ENCODE assay signal across 8 mouse cellular contexts in genomic region chr13:19636131-19636530, GRCm38 (mm10). TPM values are rescaled to one million over a fixed set of nuclear protein-coding genes. Genes with fewer than 3 reads are reported as not detected.
A peak's percentile ranks its signal among the peaks of the same experiment; 100 is the strongest.
DNase-seq lines count a peak whose midpoint lies in the region; ATAC-seq and TF ChIP-seq lines count a peak whose summit lies in the region.
"Had no signal": no experiment of that assay in that cellular context is flagged by ENCODE, and none has a peak within 500 bp of the region (broad histone marks: within the 10 kb centered on the region; RNA-seq: fewer than 3 reads in every experiment).

No protein-coding gene starts in this region.

- DNase-seq in kidney, adult 9 months = peak; percentile 19
- no peak for DNase-seq in kidney, adult 11 months
- no peak for DNase-seq in Patski (ENCODE audit: low read depth, low spot score)
- DNase-seq in kidney, postnatal 10 days = peak; percentile 49
- no peak for DNase-seq in yolk sac, embryonic 10.5 days (ENCODE audit: low spot score)

- no peak for TF ChIP-seq POLR2A in ES-Bruce4 (IDR thresholded peaks at IDR 0.05; ENCODE audit: insufficient read depth, low read length)

- no peaks in the 10 kb centered on the region for H3K9me3 ChIP-seq in ES-Bruce4 (replicated peaks; ENCODE audit: control insufficient read depth, insufficient read depth, low read length, poor library complexity, severe bottlenecking)
- H3K9me3 ChIP-seq: heart, embryonic 15.5 days had no signal

- no peak for TF ChIP-seq EP300 in ES-Bruce4 (IDR thresholded peaks at IDR 0.05; ENCODE audit: insufficient read depth, low read depth, low read length)

- in situ Hi-C loops in Patski (cut with MboI; ENCODE audit: low pct_unique_long_range_greater_than_20kb) = loop anchor here (25.0 kb wide), 1 partner anchor 174 kb away; no protein-coding TSS in a partner anchor

- no peaks in the 10 kb centered on the region for H3K36me3 ChIP-seq in ES-Bruce4 (ENCODE audit: control insufficient read depth, insufficient read depth, low read length, poor library complexity, severe bottlenecking)
- H3K36me3 ChIP-seq: heart, embryonic 15.5 days had no signal

- CTCF ChIA-PET in Patski (lab: Charles Lee) = interaction anchor here (0.8 to 5.8 kb wide), 5 partner anchors 8 to 271 kb away, joined by 3 to 45 read pairs (median 10); partner anchors contain the start of gene Epdr1

- TF ChIP-seq CTCF in ES-Bruce4 (IDR thresholded peaks at IDR 0.05; ENCODE audit: low read depth, low read length) = peak; percentile 13
- peak; percentile 88 for TF ChIP-seq CTCF in Patski (IDR thresholded peaks at IDR 0.05)

- no peaks in the 10 kb centered on the region for H3K4me1 ChIP-seq in ES-Bruce4 (ENCODE audit: control insufficient read depth, insufficient read depth, low read length)
- H3K4me1 ChIP-seq: heart, embryonic 15.5 days had no signal

- POLR2A ChIA-PET in Patski (lab: Charles Lee) = interaction anchor here (1.1 kb wide), 1 partner anchor 16 kb away, joined by 3 read pairs; the partner anchor contains the start of gene Epdr1

- peak; percentile 67 for ATAC-seq in Patski
- ATAC-seq in monocyte, adult 5-6 weeks (replicated peaks; ENCODE audit: insufficient number of reproducible peaks, low FRiP score, low TSS enrichment, poor library complexity, severe bottlenecking) = no peak

- H3K4me3 ChIP-seq in ES-Bruce4 (ENCODE audit: low read depth, low read length) = no peak overlapping the region
- H3K4me3 ChIP-seq: heart, embryonic 15.5 days had no signal

- H3K27ac ChIP-seq in ES-Bruce4 (ENCODE audit: insufficient read depth, low read length) = no peak overlapping the region
- H3K27ac ChIP-seq: heart, embryonic 15.5 days had no signal

- H3K9ac ChIP-seq in ES-Bruce4 (ENCODE audit: low read depth, poor library complexity, severe bottlenecking) = no peak overlapping the region
- H3K9ac ChIP-seq: heart, embryonic 15.5 days had no signal

- no peaks in the 10 kb centered on the region for H3K27me3 ChIP-seq in ES-Bruce4 (ENCODE audit: control insufficient read depth, insufficient read depth, low read length, poor library complexity, severe bottlenecking)
- no peaks in the 10 kb centered on the region for H3K27me3 ChIP-seq in Patski
- H3K27me3 ChIP-seq: heart, embryonic 15.5 days had no signal

RNA-seq across cellular contexts. Expression of gene Sfrp4, which starts 13.2 kb away (rescaled TPM):
- polyA plus RNA-seq in ES-Bruce4 (2011; ENCODE audit: insufficient read depth, insufficient read length, low read depth, missing spikeins) (1.1 and 1.3 TPM in 2 replicates), Patski (2021) (0.08 TPM)
- not detected in 3 replicates for total RNA-seq in monocyte, adult 5-6 weeks (2017)

RNA-seq across cellular contexts. Expression of gene Epdr1, which starts 16.4 kb away (rescaled TPM):
- polyA plus RNA-seq in ES-Bruce4 (2011; ENCODE audit: insufficient read depth, insufficient read length, low read depth, missing spikeins) = 2.5 and 4.5 TPM in 2 replicates
- 62.1 TPM for polyA plus RNA-seq in Patski (2021)
- 1.5 TPM in 1 of 3 replicates, not detected in the others for total RNA-seq in monocyte, adult 5-6 weeks (2017)

Comparison
In these comparisons a context has a peak if more than half of its experiments do, and no peak if none do; other contexts are left out.
1. DNase-seq: peak in kidney, adult 9 months (single experiment) and kidney, postnatal 10 days (single experiment); none in kidney, adult 11 months (single experiment), Patski (single experiment) and yolk sac, embryonic 10.5 days (single experiment).
2. RNA of gene Epdr1, which starts 16.4 kb away (polyA plus RNA-seq): 62.1 TPM in Patski (single experiment); 2.5 to 4.5 TPM in ES-Bruce4; every median in the first group is over 10 times any median in the second.